Mouse (Mus musculus) liver, postnatal 0 days (tissue): ENCODE data around the gene Ehbp1.

Experiments used
- CTCF ChIP-seq: sonication (generic); IDR thresholded peaks from 2 replicates; pipeline ENCODE4 v1.5.1; 2016; ENCODE audit warnings: antibody characterized with exemption, low read depth
- EP300 ChIP-seq: IDR thresholded peaks from 2 replicates; pipeline ENCODE4 v1.6.1; 2016; ENCODE audit warnings: antibody characterized with exemption, low read depth, mild to moderate bottlenecking

GRCm38 (mm10) chr11:22273378-22273777, 68.7 kb downstream of the Ehbp1 start:
- no peak for TF ChIP-seq CTCF
- no peak for TF ChIP-seq EP300
